Mouse (Mus musculus): Measurements from ENCODE around the gene Slc22a2. TPM values are rescaled to one million over a fixed set of nuclear protein-coding genes. Genes with fewer than 3 reads are reported as not detected.

Gene Slc22a2
- polyA plus RNA-seq, 1 experiment from 2014 or later, result not detected

GRCm38 (mm10) chr17:12639585-12639984 is 55.7 kb downstream of the Slc22a2 start:
- Histone ChIP-seq H3K27ac (replicated peaks) (no peak overlapping the region), H3K4me1 (0 out of 2 replicates have a peak, but pooled peaks cover 2% of the 10 kb centered on the region), H3K27me3 (ENCODE audit: low read depth, poor library complexity, severe bottlenecking) (peaks cover 6% of the 10 kb centered on the region; the same call in 1 of the 2 replicates), H3K9me3 (replicated peaks) (0 out of 2 replicates have a peak, but pooled peaks cover 4% of the 10 kb centered on the region), H3K4me3 (no peak overlapping the region), H3K36me3 (no peaks in the 10 kb centered on the region)
- no peak for DNase-seq (ENCODE audit: low spot score)
- 92% methylated on average over 3 of the region's 3 CpGs for WGBS

- 81% methylated on average over 4 of the region's 4 CpGs for WGBS
- DNase-seq (ENCODE audit: low spot score), result no peak
- Histone ChIP-seq H3K27me3 (ENCODE audit: low read depth, poor library complexity, severe bottlenecking) (no peaks in the 10 kb centered on the region), H3K36me3 (no peaks in the 10 kb centered on the region), H3K9me3 (replicated peaks) (0 out of 2 replicates have a peak, but pooled peaks cover 4% of the 10 kb centered on the region), H3K27ac (replicated peaks) (no peak overlapping the region), H3K4me3 (no peak overlapping the region), H3K4me1 (no peaks in the 10 kb centered on the region)
These were observed 57.2 kb downstream of the Slc22a2 start for GRCm38 (mm10) chr17:12641087-12641486.

- no peaks in the 10 kb centered on the region for H3K4me1 ChIP-seq
- H3K36me3 ChIP-seq, result no peaks in the 10 kb centered on the region
- no peak overlapping the region for H3K4me3 ChIP-seq
- no peak overlapping the region for H3K27ac ChIP-seq (replicated peaks)
- DNase-seq (ENCODE audit: low spot score), result no peak
- no peaks in the 10 kb centered on the region for H3K27me3 ChIP-seq (ENCODE audit: low read depth, poor library complexity, severe bottlenecking)
- 88% methylated on average over 5 of the region's 5 CpGs for WGBS
- H3K9me3 ChIP-seq (replicated peaks), result no peaks in the 10 kb centered on the region
These were observed 61.5 kb downstream of the Slc22a2 start for GRCm38 (mm10) chr17:12645461-12645860.

GRCm38 (mm10) chr17:12652604-12653003 is 68.7 kb downstream of the Slc22a2 start:
- H3K36me3 ChIP-seq, result no peaks in the 10 kb centered on the region
- no peak overlapping the region for H3K27ac ChIP-seq (replicated peaks)
- no peak overlapping the region for H3K4me3 ChIP-seq
- H3K4me1 ChIP-seq, result no peaks in the 10 kb centered on the region
- no peaks in the 10 kb centered on the region for H3K9me3 ChIP-seq (replicated peaks)
- DNase-seq (ENCODE audit: low spot score), result no peak
- 94% methylated on average over 11 of the region's 11 CpGs for WGBS
- H3K27me3 ChIP-seq (ENCODE audit: low read depth, poor library complexity, severe bottlenecking), result no peaks in the 10 kb centered on the region

- Histone ChIP-seq H3K27me3 (ENCODE audit: low read depth, poor library complexity, severe bottlenecking) (no peaks in the 10 kb centered on the region), H3K27ac (replicated peaks) (no peak overlapping the region), H3K4me1 (no peaks in the 10 kb centered on the region), H3K9me3 (replicated peaks) (no peaks in the 10 kb centered on the region), H3K4me3 (no peak overlapping the region), H3K36me3 (no peaks in the 10 kb centered on the region)
- WGBS, result 87% methylated on average over 3 of the region's 3 CpGs
- no peak for DNase-seq (ENCODE audit: low spot score)
These were observed 70.1 kb downstream of the Slc22a2 start for GRCm38 (mm10) chr17:12654061-12654460.

- no peaks in the 10 kb centered on the region for H3K36me3 ChIP-seq
- no peaks in the 10 kb centered on the region for H3K9me3 ChIP-seq (replicated peaks)
- H3K27ac ChIP-seq (replicated peaks), result no peak overlapping the region
- no peaks in the 10 kb centered on the region for H3K4me1 ChIP-seq
- 88% methylated on average over 7 of the region's 7 CpGs for whole genome bisulfite sequencing
- H3K4me3 ChIP-seq, result no peak overlapping the region
- DNase-seq (ENCODE audit: low spot score), result no peak
- H3K27me3 ChIP-seq (ENCODE audit: low read depth, poor library complexity, severe bottlenecking), result no peaks in the 10 kb centered on the region
These were observed 71.9 kb downstream of the Slc22a2 start for GRCm38 (mm10) chr17:12655826-12656225.

- 89% methylated on average over 7 of the region's 7 CpGs for WGBS
- Histone ChIP-seq H3K9me3 (replicated peaks) (no peaks in the 10 kb centered on the region), H3K27ac (replicated peaks) (no peak overlapping the region), H3K27me3 (ENCODE audit: low read depth, poor library complexity, severe bottlenecking) (no peaks in the 10 kb centered on the region), H3K4me1 (no peaks in the 10 kb centered on the region; the same call in 1 of the 2 replicates), H3K36me3 (no peaks in the 10 kb centered on the region), H3K4me3 (no peak overlapping the region)
- no peak for DNase-seq (ENCODE audit: low spot score)
These were observed 74.9 kb downstream of the Slc22a2 start for GRCm38 (mm10) chr17:12658784-12659183.

- no peak for DNase-seq (ENCODE audit: low spot score)
- WGBS, result 95% methylated on average over 10 of the region's 10 CpGs
- Histone ChIP-seq H3K4me3 (no peak overlapping the region), H3K4me1 (no peaks in the 10 kb centered on the region; the same call in 1 of the 2 replicates), H3K27ac (replicated peaks) (no peak overlapping the region), H3K27me3 (ENCODE audit: low read depth, poor library complexity, severe bottlenecking) (no peaks in the 10 kb centered on the region), H3K36me3 (no peaks in the 10 kb centered on the region), H3K9me3 (replicated peaks) (no peaks in the 10 kb centered on the region)
These were observed 75.3 kb downstream of the Slc22a2 start for GRCm38 (mm10) chr17:12659233-12659632.

GRCm38 (mm10) chr17:12660572-12661260 is 76.8 kb downstream of the Slc22a2 start:
- DNase-seq (ENCODE audit: low spot score), result no peak

GRCm38 (mm10) chr17:12664156-12664555 is 80.2 kb downstream of the Slc22a2 start:
- peaks cover 10% of the 10 kb centered on the region for H3K4me1 ChIP-seq
- H3K9me3 ChIP-seq (replicated peaks), result no peaks in the 10 kb centered on the region
- no peak overlapping the region for H3K27ac ChIP-seq (replicated peaks)
- H3K36me3 ChIP-seq, result no peaks in the 10 kb centered on the region
- H3K27me3 ChIP-seq (ENCODE audit: low read depth, poor library complexity, severe bottlenecking), result no peaks in the 10 kb centered on the region
- 79% methylated on average over 8 of the region's 8 CpGs for WGBS
- DNase-seq (ENCODE audit: low spot score), result no peak
- H3K4me3 ChIP-seq, result no peak overlapping the region

More at GRCm38 (mm10) chr17:12660572-12661260, 76.8 kb downstream of the Slc22a2 start:
- WGBS, result 74% methylated on average over 13 of the region's 13 CpGs
- H3K36me3 ChIP-seq, result no peaks in the 10 kb centered on the region
- H3K27me3 ChIP-seq (ENCODE audit: low read depth, poor library complexity, severe bottlenecking), result no peaks in the 10 kb centered on the region
- no peak overlapping the region for H3K27ac ChIP-seq (replicated peaks)
- no peak overlapping the region for H3K4me3 ChIP-seq
- H3K9me3 ChIP-seq (replicated peaks), result no peaks in the 10 kb centered on the region
- no peaks in the 10 kb centered on the region; the same call in 1 of the 2 replicates for H3K4me1 ChIP-seq

GRCm38 (mm10) chr17:12668478-12669362 is 84.8 kb downstream of the Slc22a2 start:
- Histone ChIP-seq H3K27ac (replicated peaks) (peak overlapping the region; percentile 50), H3K27me3 (ENCODE audit: low read depth, poor library complexity, severe bottlenecking) (no peaks in the 10 kb centered on the region), H3K9me3 (replicated peaks) (no peaks in the 10 kb centered on the region), H3K4me3 (no peak overlapping the region), H3K4me1 (peaks cover 18% of the 10 kb centered on the region), H3K36me3 (no peaks in the 10 kb centered on the region)
- WGBS, result 58% methylated on average over 7 of the region's 7 CpGs
- DNase-seq (ENCODE audit: low spot score), result no peak

GRCm38 (mm10) chr17:12669363-12669679 is 85.4 kb downstream of the Slc22a2 start:
- Histone ChIP-seq H3K27me3 (ENCODE audit: low read depth, poor library complexity, severe bottlenecking) (no peaks in the 10 kb centered on the region), H3K36me3 (no peaks in the 10 kb centered on the region), H3K4me3 (no peak overlapping the region), H3K9me3 (replicated peaks) (no peaks in the 10 kb centered on the region), H3K27ac (replicated peaks) (peak overlapping the region; percentile 50), H3K4me1 (peaks cover 18% of the 10 kb centered on the region)
- no peak for DNase-seq (ENCODE audit: low spot score)

- no peak for DNase-seq (ENCODE audit: low spot score)
- Histone ChIP-seq H3K9me3 (replicated peaks) (no peaks in the 10 kb centered on the region), H3K4me3 (no peak overlapping the region), H3K27ac (replicated peaks) (no peak overlapping the region), H3K4me1 (peaks cover 18% of the 10 kb centered on the region), H3K36me3 (no peaks in the 10 kb centered on the region), H3K27me3 (ENCODE audit: low read depth, poor library complexity, severe bottlenecking) (no peaks in the 10 kb centered on the region)
- WGBS, result 87% methylated on average over 5 of the region's 5 CpGs
These were observed 87.2 kb downstream of the Slc22a2 start for GRCm38 (mm10) chr17:12671029-12671605.
